Mouse (Mus musculus) layer of hippocampus, postnatal 10 days (tissue): ENCODE results near the gene Mapk12. TPM values are rescaled to one million over a fixed set of nuclear protein-coding genes. Genes with fewer than 3 reads are reported as not detected.

ENCODE experiments used
- DNase-seq, 2 experiments: peaks; one replicate each; pipeline ENCODE4 v3.0.0; 2021; ENCODE audit warnings: low spot score in 2 of 2
- total RNA-seq, 2 experiments: library from RNA; stranded (reverse); gene quantifications; 2 replicates each; pipeline ENCODE4 v1.2.3; 2021

Gene Mapk12
- total RNA-seq, 2 experiments from 2014 or later, result 4.0 to 5.5 TPM

DNA sequence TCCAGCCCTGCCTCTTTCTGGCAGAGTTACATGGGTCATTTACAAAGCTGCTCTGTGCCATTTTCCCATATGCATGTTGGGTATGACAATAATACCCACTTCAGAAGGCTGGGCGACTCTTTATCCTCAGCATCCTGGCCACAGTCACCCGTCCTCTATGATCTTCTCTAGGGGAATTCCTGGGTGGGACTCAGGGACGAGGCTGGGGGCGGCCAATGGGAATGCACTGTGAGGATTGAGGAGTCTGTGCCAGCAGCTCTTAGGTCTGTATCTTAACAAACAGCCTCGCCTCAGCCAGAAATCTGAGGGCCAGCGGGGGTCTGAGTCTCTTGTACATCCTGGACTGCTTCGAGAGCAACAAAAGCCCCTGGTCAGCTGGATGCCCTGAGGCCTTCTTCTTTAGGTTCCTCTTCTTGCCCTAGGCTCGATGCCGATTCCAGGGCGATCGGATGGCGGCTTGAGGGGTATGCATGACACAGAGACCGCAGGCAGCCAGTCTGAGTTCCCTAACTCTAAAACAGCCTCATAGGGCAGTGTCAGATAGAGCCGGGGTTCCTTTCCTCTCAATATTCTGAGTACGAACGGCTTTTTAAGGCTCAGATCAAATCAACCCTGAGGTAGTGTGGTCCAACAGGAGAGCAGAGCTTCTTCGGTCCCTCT, 31.9 kb upstream of the Mapk12 start:
- DNase-seq, result no peak

DNA sequence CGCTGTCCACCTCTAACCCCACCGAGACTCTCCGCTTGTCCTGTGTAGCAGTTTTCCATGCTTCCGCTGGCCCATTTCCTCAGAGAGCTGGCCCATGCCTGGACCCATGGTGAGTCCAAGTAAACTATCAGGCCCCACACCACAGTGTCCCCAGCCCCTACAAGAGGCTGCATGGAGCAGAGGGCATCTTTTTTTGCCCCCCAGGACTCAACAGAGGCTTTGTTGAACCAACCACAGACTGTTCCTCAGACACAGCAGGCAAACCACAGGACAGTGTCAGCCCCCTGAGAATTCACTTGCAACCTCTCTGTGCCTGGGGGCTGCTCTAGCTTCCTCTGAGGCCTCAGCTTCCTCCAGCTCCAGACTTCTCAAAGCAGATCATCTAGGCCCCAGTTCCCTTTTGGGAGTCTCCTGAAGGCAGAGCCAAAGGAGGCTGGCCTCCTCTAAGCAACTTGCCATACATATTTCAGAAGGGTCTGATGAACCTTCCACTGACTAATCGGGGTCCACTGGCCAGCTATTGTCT, 31.1 kb upstream of the Mapk12 start:
- DNase-seq, result no peak

DNA sequence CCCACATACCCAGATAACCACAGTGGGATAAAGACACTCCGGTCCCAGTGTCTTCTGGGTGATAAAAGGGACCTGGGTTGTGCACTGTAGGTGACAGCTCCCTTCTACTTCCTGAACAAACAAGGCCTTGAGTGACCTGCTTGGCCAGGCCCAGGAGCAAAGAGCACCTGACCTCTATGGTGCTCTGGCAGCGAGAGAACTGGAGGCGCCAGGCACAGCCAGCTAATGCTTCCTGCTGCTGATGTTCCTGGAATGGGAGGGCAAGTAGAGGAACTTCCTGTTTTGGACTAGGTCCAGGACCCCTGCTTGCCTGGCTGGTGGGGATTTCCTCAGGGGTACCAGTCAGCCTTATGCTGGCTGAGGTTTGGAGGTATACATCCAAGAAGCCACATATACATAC, 29.6 kb upstream of the Mapk12 start:
- no peak for DNase-seq

DNA sequence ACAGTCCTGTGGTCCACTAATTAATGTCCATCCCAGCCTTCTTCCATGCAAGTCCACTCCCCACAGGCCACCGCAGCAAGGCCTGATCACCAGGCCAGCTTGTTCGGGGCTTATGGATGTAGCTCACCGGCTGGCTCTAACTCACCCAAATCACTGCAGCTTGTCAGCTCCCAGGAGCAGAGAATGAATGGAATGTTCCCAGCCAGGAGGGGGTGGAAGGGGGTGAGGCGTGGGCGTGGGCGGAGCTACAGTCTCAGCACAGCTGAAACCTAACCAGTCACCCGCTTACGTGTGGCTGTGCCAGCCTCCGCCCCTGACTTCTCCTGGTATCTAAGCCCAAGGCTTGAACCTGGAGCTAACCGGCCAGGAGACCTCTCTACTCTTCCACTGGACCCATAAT, 28.9 kb upstream of the Mapk12 start:
- DNase-seq, result peak; percentile 72 to 78

DNA sequence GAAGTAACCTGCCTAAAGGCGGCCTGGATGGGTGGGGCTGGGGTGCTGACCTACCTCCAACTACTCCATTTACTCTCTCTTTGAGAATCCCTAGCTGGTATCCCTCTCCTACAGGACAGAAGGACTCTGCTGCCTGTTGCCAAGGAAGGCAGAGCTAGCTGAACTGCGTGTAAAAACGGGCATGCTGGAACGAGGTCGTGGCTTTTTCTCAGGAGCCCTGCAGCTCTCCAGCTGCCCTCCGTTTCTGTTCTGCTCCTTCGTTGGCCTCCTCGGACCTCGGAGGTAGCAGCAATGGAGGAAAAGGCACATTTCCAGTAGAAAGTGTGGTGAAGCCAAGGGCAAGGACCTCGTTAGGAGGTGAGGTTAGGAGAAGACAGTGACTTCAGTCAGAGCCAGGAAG, 28.4 kb upstream of the Mapk12 start:
- no peak for DNase-seq

DNA sequence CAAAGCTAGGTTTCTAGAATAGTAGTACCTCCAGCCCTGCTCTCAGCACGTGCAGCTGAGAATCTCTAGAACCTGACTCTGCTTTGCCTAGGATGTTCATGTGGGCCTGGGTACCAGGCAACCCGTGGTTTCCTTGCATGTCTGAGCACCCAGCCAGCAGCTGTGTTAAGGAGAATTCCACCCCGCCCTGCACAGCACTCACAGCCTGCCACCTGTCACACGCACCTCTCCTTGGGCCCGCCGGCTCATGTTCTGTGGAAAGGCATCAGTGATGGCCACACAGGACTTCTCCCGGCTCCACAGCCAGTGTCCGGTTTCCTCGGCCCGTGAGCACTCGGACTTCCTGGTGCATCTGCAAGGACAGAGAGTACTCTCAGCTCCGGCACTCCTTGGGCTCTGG, 25.0 kb upstream of the Mapk12 start:
- no peak for DNase-seq

DNA sequence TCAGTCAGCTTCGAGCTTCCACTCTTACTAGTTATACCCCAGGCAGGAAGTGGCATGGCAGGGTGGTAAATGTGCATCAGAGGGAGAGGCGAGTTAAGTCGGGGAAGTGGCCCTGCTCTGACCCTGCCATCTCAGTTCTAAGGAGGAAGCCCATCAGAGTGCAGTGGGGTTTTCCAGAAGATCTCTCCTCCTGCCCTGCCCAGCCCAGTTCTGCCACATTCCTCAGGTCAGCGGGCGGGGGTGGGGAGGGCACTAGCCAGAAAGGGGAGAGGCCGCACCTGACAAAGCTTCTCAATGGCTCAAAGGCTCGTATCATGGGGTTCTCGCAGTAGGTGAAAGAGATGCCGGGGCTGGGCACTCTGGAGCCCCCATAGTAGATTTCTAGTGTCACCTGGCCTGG, 20.9 kb upstream of the Mapk12 start:
- DNase-seq, result no peak

DNA sequence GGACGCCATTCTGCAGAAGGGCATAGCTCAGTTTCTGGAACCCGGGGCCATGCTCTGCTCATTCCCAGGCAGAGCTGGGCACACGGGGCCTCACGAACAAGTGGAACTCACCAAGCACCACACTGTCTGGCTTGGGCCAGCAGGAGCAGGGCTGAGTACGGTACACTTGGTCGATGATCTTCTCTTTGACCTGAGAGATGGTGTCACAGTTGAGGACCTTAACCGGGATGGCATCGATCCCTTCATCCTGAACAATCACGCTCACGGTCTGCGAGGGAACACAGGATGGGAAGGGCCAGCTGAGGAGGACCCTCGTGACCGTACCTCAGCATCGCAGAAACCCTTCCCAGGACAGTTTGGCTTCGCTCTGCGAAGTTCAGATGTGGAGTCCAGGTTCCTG, 18.0 kb upstream of the Mapk12 start:
- DNase-seq, result no peak

DNA sequence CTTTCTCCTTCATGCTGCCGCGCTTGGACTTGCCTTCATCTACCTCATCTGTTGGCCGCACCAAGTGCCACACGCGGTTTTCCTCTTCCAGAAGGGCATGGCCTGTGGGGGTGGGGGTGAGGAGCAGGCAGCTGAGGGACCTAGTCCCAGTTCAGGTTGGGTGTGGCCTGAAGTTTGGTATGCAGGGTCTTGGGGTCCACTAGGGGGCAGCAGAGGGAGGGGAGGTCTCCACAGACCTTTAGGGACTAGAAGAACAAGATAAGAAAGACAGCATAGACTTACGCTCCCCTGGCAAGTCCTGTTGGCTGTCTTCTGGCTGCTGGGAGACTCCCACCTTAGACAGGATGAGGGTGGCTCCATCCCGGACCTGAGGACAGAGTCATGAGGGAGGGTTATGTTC, 17.5 kb upstream of the Mapk12 start:
- DNase-seq, result peak; percentile 63 to 74

DNA sequence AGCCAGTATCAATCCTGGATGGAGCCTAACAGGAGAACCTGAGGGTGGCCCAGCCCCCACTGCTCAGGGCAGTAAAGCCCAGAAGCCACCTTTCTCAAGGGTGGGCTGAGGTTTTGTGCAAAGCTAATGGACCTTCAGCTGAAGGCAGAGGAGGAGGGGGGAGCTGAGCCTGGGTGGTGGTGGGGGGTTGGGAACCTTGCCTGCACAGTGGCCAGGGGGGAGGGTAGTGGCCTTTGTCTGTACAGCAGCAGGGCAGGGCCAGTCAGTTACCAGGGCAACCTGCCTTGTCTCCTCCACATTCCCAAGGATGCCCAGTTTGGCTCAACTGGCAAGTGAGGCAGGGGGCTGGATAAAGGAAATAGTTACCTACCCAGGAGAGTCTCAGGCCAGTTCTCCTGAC, 11.8 kb upstream of the Mapk12 start:
- DNase-seq, result no peak

DNA sequence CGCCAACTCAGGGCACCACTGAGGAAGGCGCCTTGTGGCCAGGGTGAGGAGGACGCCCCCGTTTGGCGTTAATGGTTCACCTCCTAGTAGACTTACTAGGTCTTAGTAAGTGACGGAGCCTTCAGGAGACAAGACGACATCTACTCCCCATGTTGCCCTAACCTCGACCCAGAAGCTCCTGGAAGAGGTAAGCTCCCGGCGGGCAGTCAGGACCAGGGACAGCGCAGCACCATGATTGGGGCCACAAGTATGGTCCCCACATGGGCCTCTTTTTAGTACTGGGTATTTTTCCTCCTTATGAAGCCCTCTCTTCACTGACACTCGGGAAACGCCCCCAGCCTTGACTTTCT, 9.5 kb upstream of the Mapk12 start:
- no peak for DNase-seq

DNA sequence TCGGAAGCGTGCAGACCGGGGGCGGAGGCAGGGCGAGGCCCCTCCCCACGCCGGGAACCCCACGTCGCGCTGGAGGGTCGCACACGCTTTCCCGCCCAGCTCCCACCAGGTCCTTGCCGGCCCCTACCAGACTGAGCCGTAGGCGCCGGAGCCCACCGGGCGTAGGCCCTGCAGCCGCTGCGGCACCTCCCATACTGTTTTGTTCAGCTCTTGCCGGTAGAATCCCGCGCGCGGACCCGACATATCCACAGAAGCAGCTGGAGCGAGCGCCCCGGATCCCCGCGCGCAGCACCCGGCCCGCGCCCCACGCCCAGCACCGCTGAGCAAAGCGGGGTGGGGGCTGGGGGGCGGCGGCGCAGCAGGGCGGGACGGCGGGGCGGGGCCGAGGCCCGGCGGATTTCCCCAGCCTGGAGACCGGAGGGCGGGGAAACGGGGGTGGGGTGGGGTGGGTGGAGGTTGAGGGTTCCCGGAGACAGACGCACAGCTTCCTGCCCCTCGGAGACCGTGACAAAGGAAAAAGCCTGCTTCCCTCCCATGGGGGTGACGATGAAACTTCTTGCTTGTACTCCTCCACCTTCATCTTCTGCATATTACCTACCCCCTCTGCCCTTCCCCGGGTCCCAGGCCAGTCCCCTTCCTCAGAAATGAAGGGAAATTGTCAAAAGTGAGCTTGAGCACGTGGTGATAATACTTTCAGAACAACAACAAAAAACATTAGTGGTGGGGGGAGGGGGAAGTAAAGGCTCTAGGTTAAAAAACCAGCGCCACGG, 9.0 kb upstream of the Mapk12 start, which contains the start of gene Mapk11:
Mapk11 (minus strand) TSS at position 358 of the 770 bp plus-strand sequence.
- peak; percentile 31 to 52 for DNase-seq

DNA sequence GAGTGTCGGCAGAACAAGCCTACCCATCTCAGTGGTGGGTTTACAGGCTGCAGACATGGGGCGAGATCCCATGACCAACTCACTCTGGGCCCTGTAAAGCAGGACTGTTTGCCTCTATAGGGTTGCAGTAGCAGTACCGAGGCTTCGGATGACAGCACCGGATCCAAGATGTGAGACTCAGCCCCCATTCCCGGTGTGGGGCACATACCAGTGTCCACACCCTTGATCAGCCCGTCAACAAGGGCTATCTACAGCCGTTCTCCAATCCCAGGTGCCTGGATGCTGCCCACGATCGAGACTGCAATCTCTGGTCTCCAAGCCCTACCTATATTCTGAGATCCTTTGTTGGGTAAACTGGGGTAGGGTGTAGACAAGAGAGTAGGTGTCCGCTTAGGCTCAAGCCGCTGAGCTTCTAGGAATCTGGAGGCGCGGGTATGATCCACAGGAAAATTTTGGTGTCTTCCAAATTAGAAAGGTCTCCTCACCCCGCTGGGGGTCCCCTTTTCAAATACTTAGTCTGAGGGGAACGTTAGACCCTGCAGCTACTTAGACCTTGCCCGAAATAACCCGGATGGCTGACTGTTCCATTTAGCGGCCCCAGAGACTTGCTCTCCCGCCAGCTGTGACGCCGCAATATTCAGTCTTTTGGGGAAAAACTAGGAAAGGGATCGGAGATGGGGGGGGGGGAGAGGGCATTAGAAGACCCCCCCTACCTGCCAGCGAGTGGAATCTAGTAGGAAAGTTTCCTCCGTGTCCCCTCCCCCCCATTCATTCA, 8.2 kb upstream of the Mapk12 start:
- DNase-seq, result no peak

DNA sequence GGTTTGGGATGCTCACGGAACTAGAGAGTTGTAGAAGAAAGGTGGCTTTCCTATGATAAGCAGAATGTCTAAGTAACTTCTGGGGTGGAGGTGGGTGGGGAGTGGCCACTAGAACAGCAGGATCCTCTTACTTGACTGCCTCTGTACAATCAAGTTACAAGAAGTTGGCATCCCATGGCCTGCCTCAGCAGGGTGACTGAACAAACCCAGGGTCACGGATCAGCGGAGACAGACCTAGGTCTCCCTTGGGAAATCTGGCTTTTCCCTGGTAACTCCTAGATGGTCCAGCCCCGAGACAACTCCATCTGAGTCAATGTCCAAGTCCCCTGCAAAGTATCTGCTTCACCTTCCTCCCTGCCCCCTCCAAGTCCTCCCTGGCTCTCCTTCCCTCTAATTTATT, 7.4 kb upstream of the Mapk12 start:
- DNase-seq, result no peak

DNA sequence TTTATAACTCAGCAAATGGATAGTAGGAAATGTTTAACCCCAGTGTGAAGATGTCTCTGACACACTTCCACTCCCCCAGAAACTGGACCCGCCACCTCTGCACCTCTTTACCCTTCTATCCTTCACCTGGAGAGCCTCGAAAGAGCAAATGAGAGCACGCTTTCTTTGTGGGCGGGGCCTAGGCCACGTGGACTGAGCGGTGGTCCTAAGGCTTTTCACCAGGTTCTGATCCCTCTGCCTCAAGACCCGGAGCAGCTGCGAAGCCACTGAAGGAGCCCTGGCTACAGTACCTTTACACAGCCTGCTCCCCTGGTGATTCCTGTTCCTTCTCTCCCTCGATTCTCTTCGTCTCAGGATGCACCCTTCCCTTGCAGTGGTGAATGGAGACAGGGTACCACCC, 7.0 kb upstream of the Mapk12 start:
- DNase-seq, result no peak

DNA sequence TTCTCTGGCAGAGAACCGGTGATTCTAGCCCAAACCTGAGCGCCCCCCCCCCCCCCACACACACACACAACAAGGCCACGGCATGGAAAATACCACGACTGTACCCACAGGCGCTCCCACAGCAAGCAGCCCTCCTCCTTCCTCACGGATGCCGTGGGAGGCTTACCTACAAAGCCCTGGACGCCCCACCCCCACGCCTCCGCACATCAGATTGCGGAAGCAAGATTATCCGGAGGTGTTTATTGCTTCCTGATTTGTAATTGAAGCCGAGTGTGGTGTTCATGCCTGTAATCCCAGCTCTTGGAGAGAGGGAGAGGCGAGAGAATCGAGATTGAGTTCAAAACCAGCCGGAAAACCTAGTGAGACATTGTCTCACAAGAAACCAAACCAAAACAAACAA, 6.5 kb upstream of the Mapk12 start:
- no peak for DNase-seq

DNA sequence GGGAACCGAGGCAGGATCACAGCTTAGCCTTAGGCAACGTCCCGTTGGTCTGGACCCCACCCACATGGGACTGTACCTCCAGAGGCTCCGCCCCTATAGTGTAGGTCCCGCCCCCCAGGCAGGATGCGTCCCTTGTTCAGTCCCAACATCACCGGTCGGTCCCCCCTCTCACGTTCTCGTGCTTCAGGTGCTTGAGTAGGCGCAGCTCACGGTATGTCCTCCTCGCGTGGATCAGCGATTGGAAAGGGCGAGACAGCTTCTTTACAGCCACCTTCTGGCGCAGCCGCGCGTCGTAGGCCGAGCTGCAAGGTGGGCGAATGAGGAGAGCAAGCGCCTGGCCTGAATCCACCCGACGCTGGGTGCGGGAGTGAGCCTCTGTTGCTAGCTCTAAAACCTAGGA, 6.0 kb upstream of the Mapk12 start:
- DNase-seq, result peak; percentile 37 to 52

DNA sequence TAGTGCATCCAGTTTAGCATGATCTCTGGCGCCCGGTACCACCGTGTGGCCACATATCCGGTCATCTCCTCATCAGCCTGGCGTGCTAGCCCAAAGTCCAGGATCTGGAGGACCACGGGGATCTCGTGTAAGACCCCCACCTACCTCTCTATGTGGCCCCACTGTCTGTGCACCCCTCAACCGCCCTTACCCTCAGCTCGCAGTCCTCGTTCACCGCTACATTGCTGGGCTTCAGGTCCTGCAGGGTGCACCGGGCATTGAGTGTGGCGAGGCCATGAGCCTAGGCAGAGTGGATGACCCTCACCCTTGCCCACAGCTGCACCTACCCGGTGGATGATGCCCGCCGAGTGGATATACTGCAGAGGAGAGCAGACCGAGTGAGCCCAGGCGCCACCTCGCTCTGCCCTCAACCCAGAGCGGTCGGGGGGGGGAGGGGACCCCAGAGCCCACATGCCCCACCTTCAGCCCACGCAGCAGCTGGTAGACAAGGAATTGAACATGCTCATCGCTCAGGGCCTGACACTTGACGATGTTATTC, 5.4 kb upstream of the Mapk12 start:
- no peak for DNase-seq

DNA sequence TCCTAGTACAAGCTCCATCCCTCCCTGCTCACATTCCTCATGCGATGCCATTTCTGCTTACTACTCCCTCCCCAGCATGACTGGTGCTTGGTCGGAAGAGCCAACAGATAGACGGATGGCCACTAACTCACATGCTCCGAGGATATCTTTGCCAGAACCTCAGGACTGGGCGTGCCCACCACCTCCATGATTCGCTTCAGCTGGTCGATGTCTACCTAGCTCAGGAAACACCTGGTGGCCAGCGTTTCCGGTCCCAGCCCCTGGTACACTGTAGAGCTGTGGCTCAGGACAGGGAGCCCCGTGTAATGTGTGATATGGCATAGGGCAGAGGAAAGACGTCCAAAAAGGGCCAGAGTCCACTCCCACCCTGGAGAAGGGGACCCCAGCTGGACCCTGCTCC, 4.5 kb upstream of the Mapk12 start:
- no peak for DNase-seq

DNA sequence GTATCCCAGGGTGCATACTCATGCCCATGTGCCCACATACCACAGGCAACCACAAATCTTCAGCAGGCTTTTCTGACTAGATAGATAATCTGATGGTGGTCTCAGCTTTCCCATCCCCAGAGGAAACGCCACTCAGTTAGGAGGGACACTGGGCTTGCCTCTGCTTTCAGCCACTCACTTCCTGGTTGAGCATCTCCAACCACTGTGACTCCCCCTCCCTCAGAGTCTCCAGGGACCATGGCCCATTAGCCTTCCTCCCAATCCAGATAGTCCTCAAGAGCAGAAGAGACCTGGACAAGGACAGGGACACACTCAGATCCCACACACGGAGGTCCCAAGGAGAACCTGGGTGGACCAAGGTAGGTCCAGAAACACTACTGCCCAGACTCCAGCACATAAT, 2.6 kb upstream of the Mapk12 start:
- no peak for DNase-seq

DNA sequence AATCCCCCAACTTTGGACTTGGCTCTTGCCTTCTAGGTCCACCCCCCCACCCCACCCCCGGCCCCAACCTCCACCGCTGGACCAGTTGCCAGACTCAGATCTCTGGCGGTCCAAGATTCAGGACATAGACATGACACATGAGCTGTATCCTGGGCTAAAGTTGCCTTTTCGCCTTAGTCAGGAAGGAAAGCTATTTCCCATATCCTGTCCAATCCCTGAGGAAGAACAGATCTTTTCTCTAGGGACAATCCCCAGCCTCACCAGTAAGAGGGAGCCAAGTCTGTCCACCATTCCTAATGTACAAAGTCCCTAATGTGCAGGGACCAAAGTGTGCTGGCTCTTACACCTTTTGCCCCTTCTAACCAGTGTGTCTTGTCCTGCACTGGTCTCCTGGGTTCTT, 1.4 kb upstream of the Mapk12 start:
- DNase-seq, result no peak

DNA sequence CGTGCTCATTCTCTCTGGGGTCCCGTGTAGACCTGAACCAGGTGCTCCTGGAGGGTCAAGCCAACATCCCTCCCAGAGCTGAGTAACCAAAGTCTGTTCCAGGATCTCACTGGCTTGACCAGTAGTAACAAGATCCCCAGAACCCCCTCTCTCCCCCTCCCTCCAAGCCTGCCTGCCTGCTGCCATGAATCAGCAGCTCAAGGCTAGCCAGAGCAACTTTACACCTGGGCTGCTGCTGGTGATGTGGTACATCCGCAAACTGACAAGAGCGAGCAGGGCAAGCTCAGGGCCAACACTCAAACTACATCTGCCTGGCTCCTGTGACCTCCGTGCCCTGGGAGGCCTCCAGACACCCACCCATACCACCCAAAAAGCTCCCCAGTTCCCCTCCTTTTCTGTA, 940 bp upstream of the Mapk12 start:
- no peak for DNase-seq
